Mouse (Mus musculus): ENCODE measurements around the gene U2af2. TPM values are rescaled to one million over a fixed set of nuclear protein-coding genes. Genes with fewer than 3 reads are reported as not detected.
A peak's percentile ranks its signal among the peaks of the same experiment; 100 is the strongest.

The U2af2 gene
- polyA plus RNA-seq (2015; fragmentation: Nextera tagmentation; extraction: Ambion mirVana), result 107 and 112 TPM in 2 replicates

GRCm38 (mm10) chr7:5061774-5062359 is at the start of gene U2af2:
TSS of gene U2af2 (plus strand) at chr7:5062143.
- H3K27me3 ChIP-seq (replicated peaks; ENCODE audit: control insufficient read depth, insufficient read depth, low read length), result peaks cover 13% of the 10 kb centered on the region
- peak within 1 kb of the TSS; percentile 99 for H3K4me2 ChIP-seq (ENCODE audit: low read depth, low read length)
- peak within 1 kb of the TSS; percentile 61 for H3K4me3 ChIP-seq (ENCODE audit: low read length)
- H3K36me3 ChIP-seq (ENCODE audit: control insufficient read depth, insufficient read depth, low read length), result peaks cover 6% of the 10 kb centered on the region; the same call in 1 of the 2 replicates
- under 1% methylated on average over 58 of the region's 65 CpGs for WGBS
- peaks cover 40% of the 10 kb centered on the region for H3K4me1 ChIP-seq (ENCODE audit: control insufficient read depth, insufficient read depth, low read length)
- ATAC-seq, result peak; percentile 79
- peak within 1 kb of the TSS; percentile 100 for H3K27ac ChIP-seq (ENCODE audit: low read length)
- no peaks in the 10 kb centered on the region for H3K9me3 ChIP-seq (ENCODE audit: control insufficient read depth, low read length)
- H3K9ac ChIP-seq (ENCODE audit: low read depth, low read length), result peak within 1 kb of the TSS; percentile 97

GRCm38 (mm10) chr7:5012681-5013513 is 49.0 kb upstream of the U2af2 start:
- peak overlapping the region; percentile 51; the same call in 1 of the 2 replicates for H3K4me2 ChIP-seq (ENCODE audit: low read depth, low read length)
- 88% methylated on average over 27 of the region's 27 CpGs for WGBS
- no peaks in the 10 kb centered on the region for H3K27me3 ChIP-seq (replicated peaks; ENCODE audit: control insufficient read depth, insufficient read depth, low read length)
- no peak overlapping the region for H3K9ac ChIP-seq (ENCODE audit: low read depth, low read length)
- H3K9me3 ChIP-seq (ENCODE audit: control insufficient read depth, low read length), result peaks cover 5% of the 10 kb centered on the region; the same call in 1 of the 2 replicates
- ATAC-seq, result no peak
- peaks cover 3% of the 10 kb centered on the region; the same call in 1 of the 2 replicates for H3K4me1 ChIP-seq (ENCODE audit: control insufficient read depth, insufficient read depth, low read length)
- no peak overlapping the region for H3K27ac ChIP-seq (ENCODE audit: low read length)
- peaks cover 45% of the 10 kb centered on the region for H3K36me3 ChIP-seq (ENCODE audit: control insufficient read depth, insufficient read depth, low read length)
- H3K4me3 ChIP-seq (ENCODE audit: low read length), result no peak overlapping the region

GRCm38 (mm10) chr7:5014251-5015117 is 47.5 kb upstream of the U2af2 start, which contains the start of the genes Zfp524 and Fiz1:
TSS of gene Zfp524 (plus strand) at chr7:5014415.
TSS of gene Fiz1 (minus strand) at chr7:5014697.
- H3K9ac ChIP-seq (ENCODE audit: low read depth, low read length), result peak within 1 kb of the TSS; percentile 90
- H3K4me3 ChIP-seq (ENCODE audit: low read length), result peak within 1 kb of the TSS; percentile 76
- under 1% methylated on average over 42 of the region's 42 CpGs for WGBS
- no peaks in the 10 kb centered on the region for H3K27me3 ChIP-seq (replicated peaks; ENCODE audit: control insufficient read depth, insufficient read depth, low read length)
- ATAC-seq, result peak; percentile 82
- peaks cover 2% of the 10 kb centered on the region; the same call in 1 of the 2 replicates for H3K9me3 ChIP-seq (ENCODE audit: control insufficient read depth, low read length)
- peak within 1 kb of the TSS; percentile 99 for H3K27ac ChIP-seq (ENCODE audit: low read length)
- H3K4me2 ChIP-seq (ENCODE audit: low read depth, low read length), result peak within 1 kb of the TSS; percentile 68
- peaks cover 33% of the 10 kb centered on the region for H3K36me3 ChIP-seq (ENCODE audit: control insufficient read depth, insufficient read depth, low read length)
- H3K4me1 ChIP-seq (ENCODE audit: control insufficient read depth, insufficient read depth, low read length), result peaks cover 9% of the 10 kb centered on the region

GRCm38 (mm10) chr7:5015118-5016001 is 46.6 kb upstream of the U2af2 start, which contains the start of gene Gm44973:
TSS of gene Gm44973 (plus strand) at chr7:5015496.
- ATAC-seq, result peak; percentile 77
- H3K9me3 ChIP-seq (ENCODE audit: control insufficient read depth, low read length), result peaks cover 2% of the 10 kb centered on the region; the same call in 1 of the 2 replicates
- H3K36me3 ChIP-seq (ENCODE audit: control insufficient read depth, insufficient read depth, low read length), result peaks cover 32% of the 10 kb centered on the region
- H3K9ac ChIP-seq (ENCODE audit: low read depth, low read length), result peak within 1 kb of the TSS; percentile 90
- peak within 1 kb of the TSS; percentile 76 for H3K4me3 ChIP-seq (ENCODE audit: low read length)
- H3K27me3 ChIP-seq (replicated peaks; ENCODE audit: control insufficient read depth, insufficient read depth, low read length), result no peaks in the 10 kb centered on the region
- H3K4me2 ChIP-seq (ENCODE audit: low read depth, low read length), result peak within 1 kb of the TSS; percentile 68
- H3K4me1 ChIP-seq (ENCODE audit: control insufficient read depth, insufficient read depth, low read length), result peaks cover 10% of the 10 kb centered on the region
- 2% methylated on average over 74 of the region's 76 CpGs for WGBS
- peak within 1 kb of the TSS; percentile 99 for H3K27ac ChIP-seq (ENCODE audit: low read length)

GRCm38 (mm10) chr7:5016057-5016456 is 45.9 kb upstream of the U2af2 start:
- Histone ChIP-seq H3K27me3 (replicated peaks; ENCODE audit: control insufficient read depth, insufficient read depth, low read length) (no peaks in the 10 kb centered on the region), H3K27ac (ENCODE audit: low read length) (peak overlapping the region; percentile 98), H3K4me3 (ENCODE audit: low read length) (peak overlapping the region; percentile 76), H3K9ac (ENCODE audit: low read depth, low read length) (peak overlapping the region; percentile 77), H3K9me3 (ENCODE audit: control insufficient read depth, low read length) (peaks cover 2% of the 10 kb centered on the region; the same call in 1 of the 2 replicates), H3K4me1 (ENCODE audit: control insufficient read depth, insufficient read depth, low read length) (peaks cover 11% of the 10 kb centered on the region), H3K36me3 (ENCODE audit: control insufficient read depth, insufficient read depth, low read length) (peaks cover 29% of the 10 kb centered on the region), H3K4me2 (ENCODE audit: low read depth, low read length) (peak overlapping the region; percentile 68)
- ATAC-seq, result peak; percentile 0; the same call in 1 of the 2 replicates
- 48% methylated on average over 3 of the region's 3 CpGs for WGBS

- no peak overlapping the region for H3K9ac ChIP-seq (ENCODE audit: low read depth, low read length)
- H3K36me3 ChIP-seq (ENCODE audit: control insufficient read depth, insufficient read depth, low read length), result peaks cover 23% of the 10 kb centered on the region
- no peak for ATAC-seq
- H3K27me3 ChIP-seq (replicated peaks; ENCODE audit: control insufficient read depth, insufficient read depth, low read length), result no peaks in the 10 kb centered on the region
- H3K4me1 ChIP-seq (ENCODE audit: control insufficient read depth, insufficient read depth, low read length), result peaks cover 18% of the 10 kb centered on the region
- H3K4me2 ChIP-seq (ENCODE audit: low read depth, low read length), result no peak overlapping the region
- 96% methylated on average over 2 of the region's 2 CpGs for WGBS
- no peak overlapping the region; the same call in 1 of the 2 replicates for H3K27ac ChIP-seq (ENCODE audit: low read length)
- H3K4me3 ChIP-seq (ENCODE audit: low read length), result no peak overlapping the region
- H3K9me3 ChIP-seq (ENCODE audit: control insufficient read depth, low read length), result peaks cover 2% of the 10 kb centered on the region; the same call in 1 of the 2 replicates
Observed at GRCm38 (mm10) chr7:5016920-5017319, 45.0 kb upstream of the U2af2 start.

- Histone ChIP-seq H3K27me3 (replicated peaks; ENCODE audit: control insufficient read depth, insufficient read depth, low read length) (no peaks in the 10 kb centered on the region), H3K4me2 (ENCODE audit: low read depth, low read length) (no peak overlapping the region)
- no peak for ATAC-seq
Observed at GRCm38 (mm10) chr7:5017352-5017751, 44.6 kb upstream of the U2af2 start.

GRCm38 (mm10) chr7:5017931-5018330 is 44.0 kb upstream of the U2af2 start:
- WGBS, result 97% methylated on average over 21 of the region's 21 CpGs
- H3K36me3 ChIP-seq (ENCODE audit: control insufficient read depth, insufficient read depth, low read length), result peaks cover 16% of the 10 kb centered on the region
- H3K9ac ChIP-seq (ENCODE audit: low read depth, low read length), result no peak overlapping the region
- no peak overlapping the region for H3K4me3 ChIP-seq (ENCODE audit: low read length)
- H3K9me3 ChIP-seq (ENCODE audit: control insufficient read depth, low read length), result peaks cover 2% of the 10 kb centered on the region; the same call in 1 of the 2 replicates
- H3K4me1 ChIP-seq (ENCODE audit: control insufficient read depth, insufficient read depth, low read length), result peaks cover 18% of the 10 kb centered on the region
- no peaks in the 10 kb centered on the region for H3K27me3 ChIP-seq (replicated peaks; ENCODE audit: control insufficient read depth, insufficient read depth, low read length)
- ATAC-seq, result no peak
- no peak overlapping the region for H3K27ac ChIP-seq (ENCODE audit: low read length)
- no peak overlapping the region for H3K4me2 ChIP-seq (ENCODE audit: low read depth, low read length)

More at GRCm38 (mm10) chr7:5017352-5017751, 44.6 kb upstream of the U2af2 start:
- Histone ChIP-seq H3K27ac (ENCODE audit: low read length) (no peak overlapping the region), H3K36me3 (ENCODE audit: control insufficient read depth, insufficient read depth, low read length) (peaks cover 21% of the 10 kb centered on the region), H3K4me1 (ENCODE audit: control insufficient read depth, insufficient read depth, low read length) (peaks cover 18% of the 10 kb centered on the region), H3K9me3 (ENCODE audit: control insufficient read depth, low read length) (peaks cover 2% of the 10 kb centered on the region; the same call in 1 of the 2 replicates), H3K4me3 (ENCODE audit: low read length) (no peak overlapping the region), H3K9ac (ENCODE audit: low read depth, low read length) (no peak overlapping the region)
- WGBS, result 91% methylated on average over 16 of the region's 16 CpGs
